Mouse (Mus musculus) myocyte (in vitro differentiated cells): ENCODE data around the gene Fam198a. TPM values are rescaled to one million over a fixed set of nuclear protein-coding genes. Genes with fewer than 3 reads are reported as not detected.

Experiments used
- H3K27me3 ChIP-seq: one replicate; pipeline ENCODE4 v1.6.1; 2011; ENCODE audit not compliant: control insufficient read depth, insufficient read depth, insufficient read length
- H3K36me3 ChIP-seq: one replicate; pipeline ENCODE4 v1.6.1; 2011; ENCODE audit not compliant: control insufficient read depth, insufficient read depth
- H3K4me2 ChIP-seq: one replicate; pipeline ENCODE4 v1.6.1; 2011; ENCODE audit warnings: low read depth, control low read depth
- H3K4me3 ChIP-seq: one replicate; pipeline ENCODE4 v1.5.1; 2011; ENCODE audit warnings: mild to moderate bottlenecking, control low read depth, moderate library complexity
- H3K79me2 ChIP-seq: one replicate; pipeline ENCODE4 v1.6.1; 2011; ENCODE audit not compliant: control insufficient read depth, insufficient read depth
- H3ac ChIP-seq: one replicate; pipeline ENCODE4 v1.6.1; 2011; ENCODE audit not compliant: control insufficient read depth, insufficient read length
- CEBPB ChIP-seq: IDR thresholded peaks from 2 replicates; pipeline ENCODE4 v1.6.1; 2011; ENCODE audit warnings: mild to moderate bottlenecking, moderate library complexity; ENCODE audit not compliant: poor library complexity, insufficient read depth, severe bottlenecking
- E2F4 ChIP-seq: IDR thresholded peaks from one replicate; pipeline ENCODE4 v1.6.1; 2011; ENCODE audit warnings: mild to moderate bottlenecking, control low read depth, moderate library complexity; ENCODE audit not compliant: insufficient read depth
- MAX ChIP-seq: IDR thresholded peaks from one replicate; pipeline ENCODE4 v1.6.1; 2011; ENCODE audit warnings: low read depth, mild to moderate bottlenecking, control low read depth
- MYOD1 ChIP-seq, 3 experiments: IDR thresholded peaks; one replicate each; pipeline ENCODE4 v1.6.1; 2011; ENCODE audit warnings: control low read depth in 2 of 3, low read depth in 2 of 3, mild to moderate bottlenecking in 2 of 3, moderate library complexity in 1 of 3; ENCODE audit not compliant: insufficient read length in 2 of 3, control insufficient read depth in 1 of 3
- MYOG ChIP-seq, 3 experiments: IDR thresholded peaks; one replicate each; pipeline ENCODE4 v1.6.1; 2011; ENCODE audit warnings: control low read depth in 2 of 3, low read depth in 2 of 3, mild to moderate bottlenecking in 2 of 3; ENCODE audit not compliant: insufficient read length in 2 of 3, control insufficient read depth in 1 of 3, insufficient read depth in 1 of 3
- POLR2A ChIP-seq: IDR thresholded peaks from one replicate; pipeline ENCODE4 v1.6.1; 2011; ENCODE audit warnings: low read depth, mild to moderate bottlenecking, control low read depth, moderate library complexity; ENCODE audit not compliant: insufficient read length
- POLR2AphosphoS2 ChIP-seq: IDR thresholded peaks from one replicate; pipeline ENCODE4 v1.6.1; 2011; ENCODE audit warnings: low read depth, control low read depth; ENCODE audit not compliant: insufficient read length
- REST ChIP-seq: IDR thresholded peaks from one replicate; pipeline ENCODE4 v1.6.1; 2011; ENCODE audit warnings: mild to moderate bottlenecking, control low read depth, moderate library complexity; ENCODE audit not compliant: insufficient read depth, insufficient read length
- SRF ChIP-seq: IDR thresholded peaks from one replicate; pipeline ENCODE4 v1.6.1; 2011; ENCODE audit warnings: low read depth; ENCODE audit not compliant: control insufficient read depth, insufficient read length
- TCF12 ChIP-seq: IDR thresholded peaks from one replicate; pipeline ENCODE4 v1.6.1; 2011; ENCODE audit warnings: mild to moderate bottlenecking, control low read depth; ENCODE audit not compliant: poor library complexity, insufficient read depth, severe bottlenecking
- TCF3 ChIP-seq: IDR thresholded peaks from one replicate; pipeline ENCODE4 v1.6.1; 2011; ENCODE audit warnings: low read depth, control low read depth; ENCODE audit not compliant: insufficient read length
- USF1 ChIP-seq: IDR thresholded peaks from one replicate; pipeline ENCODE4 v1.6.1; 2011; ENCODE audit warnings: low read depth, mild to moderate bottlenecking, control low read depth, moderate library complexity
- polyA plus RNA-seq: library from polyadenylated mRNA; unstranded; fragments of >200 nt; fragmentation: generic; extraction: Trizol; gene quantifications from one replicate; pipeline ENCODE4 v1.2.1, GENCODE M21; 2012; ENCODE audit warnings: missing spikeins

Fam198a gene
- 0.02 TPM for polyA plus RNA-seq

GRCm38 (mm10) chr9:121950418-121951113, at the start of gene Fam198a:
Gene Fam198a, plus strand, starts transcription at chr9:121950988.
- TF ChIP-seq TCF3 (no peak), POLR2A (no peak), REST (no peak), SRF (no peak), MYOD1 (IDR thresholded peaks at IDR 0.05; ENCODE audit: control insufficient read depth in 1 of 3, insufficient read length in 2 of 3, low read depth in 2 of 3) (no peak), USF1 (no peak), TCF12 (no peak), E2F4 (no peak), CEBPB (no peak), MYOG (IDR thresholded peaks at IDR 0.05; ENCODE audit: control insufficient read depth in 1 of 3, insufficient read depth in 1 of 3, insufficient read length in 2 of 3, low read depth in 2 of 3) (no peak), MAX (no peak), POLR2AphosphoS2 (no peak)
- H3K4me3 ChIP-seq: no peak within 1 kb of the TSS
- no peaks in the 10 kb centered on the region for H3K79me2 ChIP-seq

DNA sequence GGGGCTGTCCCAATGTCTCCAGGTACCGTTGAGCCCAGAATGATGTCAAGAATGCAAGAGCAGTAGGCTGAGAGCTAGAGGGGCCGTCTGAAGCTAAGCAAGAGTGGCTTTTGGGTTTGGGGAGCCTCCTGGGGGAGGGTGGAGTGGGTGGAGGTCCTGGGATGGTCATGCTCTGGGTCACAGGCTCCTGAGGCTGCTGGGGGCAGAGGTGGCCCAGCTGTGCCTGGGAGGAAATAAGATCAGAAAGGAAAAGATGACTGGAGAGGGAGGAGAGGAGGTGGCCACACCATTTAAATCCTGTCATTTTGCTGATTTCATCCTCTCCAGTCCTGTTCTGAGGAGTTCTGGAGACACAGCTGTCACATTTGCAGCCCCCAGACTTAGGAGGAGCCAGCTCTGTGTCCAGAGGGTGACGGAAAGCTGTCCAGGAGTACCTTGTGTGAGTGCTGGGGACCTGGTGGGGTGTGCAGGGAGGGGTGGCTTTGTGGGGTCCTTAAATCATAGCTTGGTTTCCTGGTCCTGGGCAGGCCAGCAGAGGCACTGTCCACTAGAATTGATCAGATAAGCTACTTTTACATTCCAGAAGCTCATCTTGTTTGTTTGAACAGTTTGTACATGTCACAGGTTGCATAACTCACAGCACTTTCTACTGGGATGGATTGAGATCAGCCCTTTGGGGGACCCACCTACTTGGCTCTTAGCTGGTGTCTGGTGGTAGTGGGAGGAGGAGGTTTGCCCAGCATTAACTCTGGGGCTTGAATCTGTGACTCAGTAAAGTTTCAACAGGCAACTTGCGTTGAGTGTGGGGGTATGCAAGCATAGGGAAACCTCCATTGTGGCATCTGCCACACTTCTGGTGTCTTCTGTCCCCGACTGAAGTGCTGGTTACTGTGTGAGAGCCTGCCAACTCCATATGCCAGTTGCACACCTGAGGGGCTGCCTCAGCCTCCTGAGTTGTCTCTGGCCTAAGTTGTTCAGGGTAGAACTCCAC, 48.8 kb upstream of the Fam198a start:
- no peak for TF ChIP-seq REST
- TF ChIP-seq TCF12: no peak
- TF ChIP-seq USF1: no peak
- TF ChIP-seq TCF3: no peak
- Histone ChIP-seq H3K79me2 (no peaks in the 10 kb centered on the region), H3K27me3 (peaks cover 18% of the 10 kb centered on the region), H3K4me2 (no peak overlapping the region), H3K36me3 (no peaks in the 10 kb centered on the region), H3K4me3 (no peak overlapping the region), H3ac (no peak overlapping the region)

More at GRCm38 (mm10) chr9:121950418-121951113, at the start of gene Fam198a:
- Histone ChIP-seq H3ac (no peak within 1 kb of the TSS), H3K36me3 (no peaks in the 10 kb centered on the region), H3K27me3 (peaks cover 34% of the 10 kb centered on the region), H3K4me2 (no peak within 1 kb of the TSS)

GRCm38 (mm10) chr9:121903476-121904305, 47.1 kb upstream of the Fam198a start:
- Histone ChIP-seq H3K36me3 (no peaks in the 10 kb centered on the region), H3K4me2 (no peak overlapping the region), H3ac (no peak overlapping the region), H3K27me3 (peaks cover 20% of the 10 kb centered on the region), H3K79me2 (no peaks in the 10 kb centered on the region), H3K4me3 (no peak overlapping the region)
- TF ChIP-seq MAX: no peak
- no peak for TF ChIP-seq MYOD1 (IDR thresholded peaks at IDR 0.05; ENCODE audit: control insufficient read depth in 1 of 3, insufficient read length in 2 of 3, low read depth in 2 of 3)
- no peak for TF ChIP-seq TCF3
- no peak for TF ChIP-seq CEBPB
- TF ChIP-seq E2F4: no peak
- no peak for TF ChIP-seq USF1
- TF ChIP-seq POLR2A: no peak
- TF ChIP-seq REST: no peak
- no peak for TF ChIP-seq POLR2AphosphoS2
- no peak for TF ChIP-seq MYOG (IDR thresholded peaks at IDR 0.05; ENCODE audit: control insufficient read depth in 1 of 3, insufficient read depth in 1 of 3, insufficient read length in 2 of 3, low read depth in 2 of 3)
- no peak for TF ChIP-seq TCF12
- no peak for TF ChIP-seq SRF

DNA sequence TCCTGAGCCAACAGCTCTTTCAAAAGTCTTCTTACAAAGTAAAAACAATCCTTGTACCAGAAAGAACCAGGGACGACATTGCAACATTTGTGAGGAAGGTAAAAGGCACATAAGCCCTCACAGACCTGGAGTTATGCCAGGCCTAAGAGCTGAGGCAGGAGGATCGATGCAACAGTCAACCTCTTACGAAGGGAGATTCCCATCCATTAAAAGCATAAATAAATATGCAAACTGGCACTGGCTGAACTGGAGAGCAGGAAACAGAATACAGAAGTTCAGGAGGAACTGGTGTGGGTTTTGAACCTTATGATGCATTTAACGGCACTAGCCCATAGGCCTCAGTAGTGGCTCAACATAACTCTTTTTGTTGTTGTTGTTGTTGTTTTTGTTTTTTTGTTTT, 46.5 kb upstream of the Fam198a start:
- Histone ChIP-seq H3K79me2 (no peaks in the 10 kb centered on the region), H3K36me3 (no peaks in the 10 kb centered on the region), H3K4me2 (no peak overlapping the region), H3K27me3 (peaks cover 26% of the 10 kb centered on the region), H3ac (no peak overlapping the region), H3K4me3 (no peak overlapping the region)
- TF ChIP-seq CEBPB (no peak), MAX (no peak), MYOD1 (IDR thresholded peaks at IDR 0.05; ENCODE audit: control insufficient read depth in 1 of 3, insufficient read length in 2 of 3, low read depth in 2 of 3) (no peak), MYOG (IDR thresholded peaks at IDR 0.05; ENCODE audit: control insufficient read depth in 1 of 3, insufficient read depth in 1 of 3, insufficient read length in 2 of 3, low read depth in 2 of 3) (no peak), REST (no peak), E2F4 (no peak), TCF3 (no peak), USF1 (no peak)
